Mouse (Mus musculus): ENCODE data around the gene Nmb.
"Not testable (repeated sequence)": the region's sequence is repeated elsewhere in the genome, so short reads cannot be mapped to it uniquely, and the experiment has no call there.

Nmb gene

GRCm38 (mm10) chr7:80904921-80905515 is at the start of gene Nmb:
Gene Nmb (minus strand): TSS chr7:80905076.
- no peak for DNase-seq (ENCODE audit: low spot score)

GRCm38 (mm10) chr7:80954251-80954650 is 49.4 kb upstream of the Nmb start:
- no peak for DNase-seq (ENCODE audit: low spot score)

GRCm38 (mm10) chr7:80952140-80952539 is 47.3 kb upstream of the Nmb start:
- DNase-seq (ENCODE audit: low spot score): no peak

- no peak for DNase-seq (ENCODE audit: low spot score)
Observed at GRCm38 (mm10) chr7:80951461-80951860, 46.6 kb upstream of the Nmb start.

- DNase-seq (ENCODE audit: low spot score): peak; percentile 85
Observed at GRCm38 (mm10) chr7:80947445-80948350, 42.8 kb upstream of the Nmb start, which contains the start of gene Sec11a. Gene Sec11a (minus strand): TSS chr7:80947780.

- no peak for DNase-seq (ENCODE audit: low spot score)
Observed at GRCm38 (mm10) chr7:80939808-80940207, 34.9 kb upstream of the Nmb start.

GRCm38 (mm10) chr7:80937304-80937666 is 32.4 kb upstream of the Nmb start:
- DNase-seq (ENCODE audit: low spot score): not testable (repeated sequence)

GRCm38 (mm10) chr7:80936617-80937303 is 31.9 kb upstream of the Nmb start:
- not testable (repeated sequence) for DNase-seq (ENCODE audit: low spot score)

GRCm38 (mm10) chr7:80935834-80936233 is 31.0 kb upstream of the Nmb start:
- DNase-seq (ENCODE audit: low spot score): no peak

GRCm38 (mm10) chr7:80932777-80933176 is 27.9 kb upstream of the Nmb start:
- no peak for DNase-seq (ENCODE audit: low spot score)

- no peak for DNase-seq (ENCODE audit: low spot score)
Observed at GRCm38 (mm10) chr7:80931618-80932207, 26.8 kb upstream of the Nmb start.

- DNase-seq (ENCODE audit: low spot score): no peak
Observed at GRCm38 (mm10) chr7:80923165-80923564, 18.3 kb upstream of the Nmb start.

GRCm38 (mm10) chr7:80919647-80920008 is 14.8 kb upstream of the Nmb start:
- DNase-seq (ENCODE audit: low spot score): no peak

GRCm38 (mm10) chr7:80918982-80919646 is 14.2 kb upstream of the Nmb start:
- DNase-seq (ENCODE audit: low spot score): no peak

- DNase-seq (ENCODE audit: low spot score): no peak
Observed at GRCm38 (mm10) chr7:80917916-80918465, 13.1 kb upstream of the Nmb start.

GRCm38 (mm10) chr7:80912496-80912895 is 7.6 kb upstream of the Nmb start:
- DNase-seq (ENCODE audit: low spot score): no peak

GRCm38 (mm10) chr7:80911053-80911452 is 6.2 kb upstream of the Nmb start:
- no peak for DNase-seq (ENCODE audit: low spot score)

- no peak for DNase-seq (ENCODE audit: low spot score)
Observed at GRCm38 (mm10) chr7:80903625-80904422, 1.1 kb downstream of the Nmb start.

- DNase-seq (ENCODE audit: low spot score): no peak
Observed at GRCm38 (mm10) chr7:80901541-80902274, 3.2 kb downstream of the Nmb start.

GRCm38 (mm10) chr7:80900944-80901501 is 3.9 kb downstream of the Nmb start, which contains the start of gene Wdr73:
Gene Wdr73 (minus strand): TSS chr7:80901269.
- peak; percentile 85 for DNase-seq (ENCODE audit: low spot score)

Data from adipocyte (in vitro differentiated cells).